Mouse (Mus musculus) megakaryocyte, embryonic 14.5 days (primary cell): ENCODE data around the gene Zfp420.

Experiments
- FLI1 ChIP-seq: IDR thresholded peaks from 2 replicates; pipeline ENCODE4 v1.6.1; 2012; ENCODE audit warnings: low read length, inconsistent platforms, mixed read lengths
- GATA1 ChIP-seq: IDR thresholded peaks from 3 replicates; pipeline ENCODE4 v1.6.1; 2012; ENCODE audit warnings: mixed read lengths, low read length, inconsistent platforms, borderline replicate concordance

- no peak for TF ChIP-seq GATA1
- no peak for TF ChIP-seq FLI1
Measured at GRCm38 (mm10) chr7:29859532-29860517, at the start of gene Zfp420.
